Mouse (Mus musculus) neural tube, postnatal 0 days (tissue): ENCODE data around the gene Acsl4. TPM values are rescaled to one million over a fixed set of nuclear protein-coding genes. Genes with fewer than 3 reads are reported as not detected.

Experiments used
- polyA plus RNA-seq: library from polyadenylated mRNA; unstranded; fragments of >200 nt; fragmentation: Nextera tagmentation; extraction: Ambion mirVana; gene quantifications from 2 replicates; pipeline ENCODE4 v1.2.1, GENCODE M21; 2015

Acsl4 gene
- polyA plus RNA-seq = 31.9 and 33.0 TPM in 2 replicates

DNA sequence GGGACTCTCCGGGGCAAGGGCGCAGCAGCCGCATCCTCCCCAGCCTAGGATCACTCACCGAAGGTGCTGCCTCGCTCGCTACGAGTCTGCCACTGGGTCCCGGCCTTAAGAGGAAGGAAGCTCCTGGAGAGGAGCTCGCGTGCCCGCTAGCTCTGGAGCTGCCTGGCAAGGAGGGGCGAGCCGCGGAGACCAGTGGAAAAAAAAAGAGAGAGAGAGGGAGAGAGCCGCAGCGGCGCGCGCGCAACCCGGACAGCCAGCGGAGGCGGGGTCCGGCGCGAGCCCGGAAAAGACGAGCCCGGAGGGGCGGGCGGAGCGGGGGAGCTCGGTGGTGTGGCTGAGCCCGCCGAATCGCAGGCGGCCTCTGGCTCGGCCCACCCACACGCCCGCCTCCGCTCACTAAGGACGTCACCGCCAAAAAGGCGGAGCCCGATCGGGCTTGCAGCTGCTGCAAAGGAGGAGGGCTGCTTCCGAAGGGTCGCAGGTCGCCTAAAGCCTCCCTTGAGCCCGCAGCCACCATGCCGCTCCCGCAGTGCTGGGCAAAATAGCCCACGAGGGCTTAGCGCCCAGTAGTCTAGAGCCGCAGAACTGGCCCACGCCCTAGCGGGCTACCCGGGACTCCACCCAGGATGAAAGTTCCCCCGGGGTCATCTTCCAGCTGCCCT lies at the start of gene Acsl4:
Gene Acsl4, minus strand, starts transcription at position 289 of the 662 bp plus-strand sequence.

DNA sequence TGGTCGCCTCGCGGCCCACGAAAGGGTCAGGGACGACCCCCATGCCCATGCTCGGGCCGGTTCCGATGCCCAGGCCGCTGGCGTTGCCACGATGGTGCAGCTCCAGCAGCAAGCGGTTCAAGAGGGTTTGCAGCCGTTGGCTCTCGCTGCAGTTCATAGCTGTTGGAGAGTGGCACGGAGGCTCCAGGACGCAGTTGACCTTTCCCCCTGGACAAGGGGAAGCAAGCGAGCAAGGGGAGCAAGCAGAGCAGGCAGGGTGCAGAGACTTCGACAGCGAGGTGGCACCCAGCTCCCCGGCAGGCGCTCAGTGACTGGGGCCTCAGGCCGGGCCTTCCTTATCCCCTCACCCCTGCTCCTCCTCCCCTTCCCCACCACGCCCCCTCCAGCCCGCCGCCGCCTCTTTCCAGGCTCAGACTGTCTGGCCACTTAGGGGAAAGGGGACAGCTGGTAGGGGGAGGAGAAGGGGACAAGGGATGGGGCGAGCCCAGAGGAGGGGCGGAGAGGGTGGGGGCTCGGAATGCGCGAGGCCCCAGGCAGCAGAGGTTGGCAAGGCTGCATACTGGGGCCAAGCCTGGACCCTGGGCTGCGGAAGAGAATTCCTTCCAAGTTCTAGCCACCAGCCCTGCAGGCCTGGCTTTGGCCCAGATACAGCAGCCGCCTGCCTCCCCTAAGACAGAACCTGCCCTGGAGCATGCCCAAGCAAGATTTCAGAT lies 84.3 kb downstream of the Acsl4 start, which contains the start of gene Kcne1l:
Gene Kcne1l, minus strand, starts transcription at position 426 of the 713 bp plus-strand sequence.

Other genes with a start within 250 kb of the Acsl4 start
- gene Gucy2f, start 193.6 kb downstream of the Acsl4 start, polyA plus RNA-seq = 0.06 and 0.09 TPM in 2 replicates
- gene Nxt2, start 163.8 kb downstream of the Acsl4 start, polyA plus RNA-seq = 29.8 and 31.8 TPM in 2 replicates
- 84.9 and 91.4 TPM in 2 replicates for gene Kcne1l, start 84.2 kb downstream of the Acsl4 start, polyA plus RNA-seq